Mouse (Mus musculus) hindbrain, embryonic 12.5 days (tissue): ENCODE results near the gene Iqcg. TPM values are rescaled to one million over a fixed set of nuclear protein-coding genes. Genes with fewer than 3 reads are reported as not detected.
A peak's percentile ranks its signal among the peaks of the same experiment; 100 is the strongest.

Experiments used
- microRNA counts: library from miRNA; unstranded; fragments of <30 nt; microRNA quantifications from one replicate; lab custom pipeline; 2017
- microRNA-seq: library from miRNA; unstranded; fragments of <30 nt; microRNA quantifications from one replicate; pipeline ENCODE4, GENCODE M21; 2017
- polyA plus RNA-seq: library from polyadenylated mRNA; unstranded; fragments of >200 nt; fragmentation: Nextera tagmentation; extraction: Ambion mirVana; gene quantifications from 2 replicates; pipeline ENCODE4 v1.2.1, GENCODE M21; 2016

The Iqcg gene
- polyA plus RNA-seq, 1 experiment from 2014 or later = 6.5 TPM

MicroRNAs encoded within 50 kb of the gene (microRNA counts, 519-probe panel; counts per million panel counts)
- microRNA mmu-miR-1947 (lab: Ali Mortazavi, UCI) = 470 counts per million, percentile 58 among the panel's probes with 10 or more counts

Small RNA genes lying within 50 kb of the gene (microRNA-seq; reads per million reads assigned to microRNA genes)
- gene Gm22231 = not detected
- gene Mir1947 = 8.4 reads per million, percentile 19 among the genes with 10 or more reads in this experiment

Other genes starting within 250 kb of the Iqcg start
- gene Smbd1, start 245.7 kb downstream of the Iqcg start, polyA plus RNA-seq = not detected in 2 replicates
- gene Fyttd1, start 178.7 kb downstream of the Iqcg start, polyA plus RNA-seq = 121 and 133 TPM in 2 replicates
- gene Rubcn, start 178.5 kb downstream of the Iqcg start, polyA plus RNA-seq = 27.8 and 30.1 TPM in 2 replicates
- 50.3 and 53.3 TPM in 2 replicates for gene Lrch3, start 142.1 kb downstream of the Iqcg start, polyA plus RNA-seq
- gene Rpl35a, start 235 bp upstream of the Iqcg start, polyA plus RNA-seq = 568 and 650 TPM in 2 replicates
- gene Lmln, start 6.3 kb upstream of the Iqcg start, polyA plus RNA-seq = 3.0 and 3.4 TPM in 2 replicates
- gene Osbpl11, start 128.9 kb upstream of the Iqcg start, polyA plus RNA-seq = 29.2 and 29.8 TPM in 2 replicates
- gene Snx4, start 195.2 kb upstream of the Iqcg start, polyA plus RNA-seq = 83.0 and 90.1 TPM in 2 replicates